Mouse (Mus musculus) frontal cortex, postnatal 14 days (tissue): ENCODE data around the gene Cmss1.

Experiments
- DNase-seq, 2 experiments: peaks; one replicate each; pipeline ENCODE4 v3.0.0; 2022; ENCODE audit warnings: low spot score in 2 of 2

The Cmss1 gene

GRCm38 (mm10) chr16:57295216-57295934 lies 311.3 kb downstream of the Cmss1 start:
- DNase-seq = no peak

DNA sequence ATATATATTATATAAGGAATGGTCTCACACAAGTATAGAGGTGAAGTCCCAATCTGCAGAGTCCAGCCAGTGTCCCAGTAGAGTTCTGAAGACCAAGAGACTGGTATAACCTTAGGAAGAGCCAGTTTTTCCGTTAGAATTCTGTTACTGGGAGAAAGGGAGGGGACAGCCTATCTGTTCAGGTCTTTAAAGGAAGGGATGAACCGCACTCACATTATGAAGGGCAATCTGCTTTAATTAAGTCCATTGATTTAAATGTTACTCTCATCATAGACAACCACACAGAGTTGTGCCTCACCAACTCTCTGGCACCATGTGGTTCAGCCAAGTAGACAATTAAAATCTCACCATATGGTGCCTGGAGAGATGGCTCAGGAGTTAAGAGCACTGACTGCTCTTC lies 313.9 kb downstream of the Cmss1 start, which contains the start of gene Tmem30c:
Gene Tmem30c (minus strand): TSS at position 101 of the 400 bp plus-strand sequence.
- DNase-seq = no peak

DNA sequence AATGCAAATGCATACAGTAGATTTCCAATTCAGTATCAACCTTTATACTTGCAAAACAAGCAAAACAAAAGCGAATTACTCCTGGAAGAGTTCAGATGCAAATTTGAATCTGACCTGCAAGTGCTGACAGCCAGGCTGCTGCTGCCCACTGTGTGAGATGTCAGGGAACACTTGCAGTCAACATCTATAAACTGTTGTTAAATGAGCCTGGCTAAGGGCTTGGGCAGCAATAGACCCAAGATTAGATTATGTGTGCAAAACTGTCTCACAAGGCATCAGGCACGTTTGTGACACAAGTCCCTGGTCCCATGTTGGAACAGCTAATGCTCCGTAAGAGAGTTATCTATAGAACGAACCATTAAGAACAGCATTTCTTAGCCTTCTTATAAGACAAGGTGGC lies 314.4 kb downstream of the Cmss1 start:
- DNase-seq = no peak

GRCm38 (mm10) chr16:57291696-57292095 lies 315.0 kb downstream of the Cmss1 start:
- no peak for DNase-seq

DNA sequence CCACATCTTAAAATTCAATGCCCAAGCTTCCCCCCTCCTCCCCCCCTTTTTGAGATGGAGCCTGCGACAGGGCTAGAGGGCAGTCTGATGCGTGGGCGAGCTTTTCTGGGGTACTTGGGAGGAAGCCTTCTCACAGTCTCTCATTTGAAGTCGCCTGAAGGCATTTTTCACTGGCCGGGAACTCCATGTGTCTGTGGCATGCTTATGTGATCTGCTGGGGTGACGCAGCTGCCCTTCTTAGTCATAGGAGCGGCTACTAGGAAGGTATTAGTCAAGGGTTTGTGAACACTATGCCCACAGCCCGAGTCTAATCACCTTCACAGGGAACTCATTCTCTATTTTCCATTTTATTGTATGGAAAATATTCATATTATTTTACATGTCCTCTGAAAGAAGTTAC lies 325.2 kb downstream of the Cmss1 start:
- DNase-seq = no peak

DNA sequence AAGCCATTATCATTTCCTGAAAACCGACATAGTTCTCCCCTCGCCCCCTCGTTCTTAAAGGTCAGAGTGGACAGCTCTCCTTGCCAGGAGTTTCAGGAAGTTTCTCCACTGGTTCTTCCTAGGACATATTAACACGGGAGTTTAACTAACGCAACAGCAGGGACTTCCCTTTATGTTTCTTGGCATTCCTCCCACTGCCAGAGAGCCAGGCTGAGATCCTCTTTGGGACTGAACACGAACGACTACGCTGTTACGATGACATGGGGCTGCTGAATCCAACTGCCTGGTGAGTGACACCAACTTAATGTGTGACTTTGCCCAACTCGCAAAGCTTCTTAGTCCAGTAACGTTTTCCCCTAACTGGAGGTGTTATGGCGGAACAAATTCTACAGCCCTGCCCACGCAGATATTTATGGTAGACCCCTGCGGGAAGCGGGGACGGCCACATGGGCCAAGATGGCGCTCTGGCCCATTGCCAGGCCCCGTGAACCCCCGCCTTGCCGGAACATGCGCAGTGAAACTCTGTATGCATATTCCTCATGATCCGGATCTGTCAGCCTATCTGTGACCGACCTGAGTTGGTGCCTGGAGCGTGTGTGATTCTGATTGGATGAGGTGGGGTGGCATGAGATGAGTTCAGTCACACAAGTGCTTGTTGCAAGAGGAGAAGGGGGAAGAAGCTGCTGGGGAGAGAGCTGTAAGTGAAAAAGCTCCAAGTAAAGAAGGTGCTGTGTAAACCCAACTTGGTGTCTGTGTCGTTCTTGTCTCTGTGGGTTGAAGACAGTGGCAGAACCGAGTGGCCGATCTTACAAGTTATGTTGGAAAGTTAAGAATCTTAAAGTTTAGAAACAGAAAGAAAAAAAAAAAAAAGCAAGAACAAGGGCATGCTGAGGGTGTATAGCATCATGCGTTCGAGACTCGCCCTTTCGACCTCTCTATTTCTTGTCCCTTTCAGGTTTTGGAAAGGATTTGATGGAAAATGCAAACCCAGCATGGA lies 326.1 kb downstream of the Cmss1 start:
- DNase-seq = no peak

DNA sequence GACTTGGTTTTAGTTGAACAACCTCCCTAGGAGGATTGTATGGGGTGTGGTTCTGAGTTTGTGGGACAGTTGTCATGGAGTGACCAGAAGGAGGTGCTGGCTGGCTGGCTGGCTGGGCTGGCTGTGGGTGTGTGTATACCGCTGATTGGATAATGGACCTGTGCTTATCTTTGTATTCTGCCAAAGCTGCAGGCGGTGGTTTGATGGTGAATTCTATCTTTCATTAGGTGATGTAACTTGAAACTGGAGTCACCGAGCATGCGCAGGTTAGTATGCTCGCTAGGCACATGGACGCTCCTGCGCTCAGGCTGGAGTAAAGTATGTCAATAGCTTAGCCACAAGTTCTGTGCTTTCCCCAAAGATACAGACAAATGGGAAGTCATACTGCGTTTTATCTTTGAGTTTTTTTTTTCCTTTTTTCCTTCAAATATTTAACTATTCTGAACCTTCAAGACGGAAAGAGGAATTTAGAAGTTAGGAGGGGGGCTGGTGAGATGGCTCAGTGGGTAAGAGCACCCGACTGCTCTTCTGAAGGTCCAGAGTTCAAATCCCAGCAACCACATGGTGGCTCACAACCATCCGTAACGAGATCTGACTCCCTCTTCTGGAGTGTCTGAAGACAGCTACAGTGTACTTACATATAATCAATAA lies 327.6 kb downstream of the Cmss1 start:
- DNase-seq = no peak

DNA sequence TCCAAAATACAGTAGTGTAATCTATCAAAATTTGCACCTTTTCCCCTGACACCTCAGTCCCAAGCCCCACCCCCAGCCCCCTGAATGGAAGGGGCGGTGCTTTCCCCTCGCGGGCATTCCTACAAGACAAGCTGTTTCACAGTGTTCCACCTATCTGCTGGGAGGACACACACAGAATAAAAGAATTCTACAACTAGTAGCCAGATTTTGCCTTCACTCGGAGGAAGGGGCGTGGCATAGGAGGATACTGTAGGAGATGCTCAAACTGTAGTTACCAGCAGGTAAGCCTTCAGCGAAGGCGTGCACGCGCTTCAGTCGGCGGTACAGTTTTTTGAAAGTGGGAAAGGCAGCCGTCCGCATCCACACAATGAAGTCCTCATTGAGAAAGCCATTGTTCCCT lies 336.9 kb downstream of the Cmss1 start:
- no peak for DNase-seq

DNA sequence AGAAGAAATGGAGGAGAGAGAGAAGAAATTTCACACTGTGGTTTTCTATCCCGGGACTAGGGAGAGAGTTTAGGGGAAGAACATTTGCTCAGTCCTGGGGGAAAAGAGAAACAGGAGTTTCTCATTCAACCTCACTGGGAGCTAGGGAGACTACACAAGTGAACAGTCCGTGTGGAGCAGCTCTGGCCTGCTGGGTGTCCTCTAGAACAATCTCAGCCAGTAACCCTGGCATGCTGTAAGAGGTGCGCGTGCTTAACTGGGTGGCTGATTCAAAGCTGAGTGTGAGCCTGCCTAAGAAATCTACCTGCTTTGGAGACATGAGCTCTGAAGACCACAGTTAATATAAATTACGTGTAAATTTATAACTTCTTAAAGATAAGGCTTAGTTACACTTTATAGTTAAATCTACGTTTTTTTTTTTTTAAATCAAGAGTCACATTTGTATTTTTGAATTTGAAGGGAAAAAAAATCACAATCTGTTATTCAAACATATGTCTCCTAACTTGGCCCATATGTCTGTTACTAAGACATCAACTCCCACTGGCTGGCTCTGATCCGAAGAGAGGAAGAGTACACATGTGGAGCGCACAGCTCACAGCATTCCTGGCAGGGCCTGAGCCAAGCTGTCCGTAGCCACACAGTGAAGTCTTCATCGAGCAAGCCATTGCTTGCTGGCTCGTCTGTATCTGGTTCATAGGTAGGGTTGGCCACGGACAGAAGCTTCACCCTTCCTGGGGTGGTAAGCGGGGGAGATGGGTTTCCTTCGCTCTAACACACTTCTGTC lies 338.4 kb downstream of the Cmss1 start:
- DNase-seq = peak; percentile 33 to 34

- DNase-seq = no peak
Measured at GRCm38 (mm10) chr16:57267068-57267467, 339.6 kb downstream of the Cmss1 start.

- DNase-seq = no peak
Measured at GRCm38 (mm10) chr16:57260152-57260551, 346.5 kb downstream of the Cmss1 start.

DNA sequence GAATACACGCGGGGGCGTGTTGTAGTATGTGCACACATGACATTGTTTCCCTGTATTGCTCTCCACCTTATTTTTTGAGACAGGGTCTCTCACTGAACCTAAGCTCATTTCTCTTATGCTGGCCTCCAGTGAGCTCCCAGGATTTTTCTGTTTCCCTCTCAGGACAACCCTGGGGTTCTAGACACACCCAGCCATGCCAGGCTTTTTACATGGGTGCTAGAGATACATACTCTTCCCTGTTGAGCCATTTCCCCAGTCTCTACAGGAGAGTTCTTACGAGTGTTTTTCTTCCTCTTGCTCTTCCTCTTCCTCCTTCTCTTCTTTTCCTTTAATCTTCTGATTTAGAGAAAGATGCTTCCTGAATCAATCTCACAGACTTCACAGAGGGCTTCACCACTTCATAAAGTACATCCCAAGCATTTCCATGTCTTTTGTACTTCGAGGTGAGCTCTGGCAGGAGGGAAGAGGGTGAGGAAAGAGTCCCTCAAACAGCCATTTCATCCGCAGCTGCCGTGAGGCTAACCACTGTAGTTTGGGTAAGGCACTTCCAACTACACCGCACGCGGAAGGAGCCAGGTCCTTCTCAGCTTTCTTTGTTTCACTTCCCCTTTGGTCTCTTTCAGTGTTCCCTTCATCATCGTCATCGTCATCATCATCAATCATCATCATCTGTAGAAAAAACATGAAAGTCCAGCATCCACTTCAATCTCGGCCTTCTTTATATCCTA lies 347.1 kb downstream of the Cmss1 start:
- no peak for DNase-seq
